Mouse (Mus musculus) lung, postnatal 0 days (tissue): ENCODE results near the gene Slc35f5. TPM values are rescaled to one million over a fixed set of nuclear protein-coding genes. Genes with fewer than 3 reads are reported as not detected.

Experiments
- ATAC-seq: fragments of 200-750 bp; cut with Nextera tagmentation; 2 replicates; pipeline ENCODE4 v1.8.0; 2017; ENCODE audit warnings: moderate library complexity
- DNase-seq: peaks from one replicate; pipeline ENCODE4 v3.0.0-alpha.2; 2016; ENCODE audit warnings: low spot score
- H3K27ac ChIP-seq: fragments of 300-500 bp; sonication (generic); 2 replicates; pipeline ENCODE4 v1.5.1; 2014; ENCODE audit warnings: antibody characterized with exemption, mild to moderate bottlenecking, low read length, mixed read lengths
- H3K27me3 ChIP-seq: fragments of 300-500 bp; sonication (generic); replicated peaks from 2 replicates; pipeline ENCODE4 v1.6.1; 2014; ENCODE audit warnings: low read length, mixed read lengths; ENCODE audit not compliant: insufficient read depth
- H3K36me3 ChIP-seq: fragments of 300-500 bp; sonication (generic); 2 replicates; pipeline ENCODE4 v1.6.1; 2014; ENCODE audit warnings: low read length, mixed read lengths; ENCODE audit not compliant: insufficient read depth
- H3K4me1 ChIP-seq: fragments of 300-500 bp; sonication (generic); 2 replicates; pipeline ENCODE4 v1.6.1; 2014; ENCODE audit warnings: antibody characterized with exemption, low read depth, low read length, mixed read lengths; ENCODE audit not compliant: insufficient read depth
- H3K4me2 ChIP-seq: fragments of 300-500 bp; sonication (generic); replicated peaks from 2 replicates; pipeline ENCODE4 v1.6.1; 2014; ENCODE audit warnings: low read depth, mild to moderate bottlenecking, low read length, moderate library complexity, mixed read lengths
- H3K4me3 ChIP-seq: fragments of 300-500 bp; sonication (generic); 2 replicates; pipeline ENCODE4 v1.5.1; 2014; ENCODE audit warnings: low read depth, low read length
- H3K9ac ChIP-seq: fragments of 300-500 bp; sonication (generic); replicated peaks from 2 replicates; pipeline ENCODE4 v1.6.1; 2014; ENCODE audit warnings: low read depth, mild to moderate bottlenecking
- H3K9me3 ChIP-seq: fragments of 300-500 bp; sonication (generic); 2 replicates; pipeline ENCODE4 v1.6.1; 2016; ENCODE audit warnings: low read length, mixed read lengths
- CTCF ChIP-seq: IDR thresholded peaks from 2 replicates; pipeline ENCODE4 v1.5.1; 2016; ENCODE audit warnings: antibody characterized with exemption, mild to moderate bottlenecking
- EP300 ChIP-seq: IDR thresholded peaks from 2 replicates; pipeline ENCODE4 v1.6.1; 2016; ENCODE audit warnings: antibody characterized with exemption, mild to moderate bottlenecking, control low read depth
- WGBS: fragments of 180-500 bp; shearing (Covaris S2); extraction: QIAGEN DNeasy Blood & Tissue Kit; methylation state at CpG from one replicate; pipeline ENCODE4 v1.1.7; 2014; 5-methylcytosine and 5-hydroxymethylcytosine counted together
- polyA plus RNA-seq: library from polyadenylated mRNA; unstranded; fragments of >200 nt; fragmentation: Nextera tagmentation; extraction: Ambion mirVana; gene quantifications from 2 replicates; pipeline ENCODE4 v1.2.1, GENCODE M21; 2015

Slc35f5 gene
- polyA plus RNA-seq, 1 experiment from 2014 or later, result 50.9 TPM

DNA sequence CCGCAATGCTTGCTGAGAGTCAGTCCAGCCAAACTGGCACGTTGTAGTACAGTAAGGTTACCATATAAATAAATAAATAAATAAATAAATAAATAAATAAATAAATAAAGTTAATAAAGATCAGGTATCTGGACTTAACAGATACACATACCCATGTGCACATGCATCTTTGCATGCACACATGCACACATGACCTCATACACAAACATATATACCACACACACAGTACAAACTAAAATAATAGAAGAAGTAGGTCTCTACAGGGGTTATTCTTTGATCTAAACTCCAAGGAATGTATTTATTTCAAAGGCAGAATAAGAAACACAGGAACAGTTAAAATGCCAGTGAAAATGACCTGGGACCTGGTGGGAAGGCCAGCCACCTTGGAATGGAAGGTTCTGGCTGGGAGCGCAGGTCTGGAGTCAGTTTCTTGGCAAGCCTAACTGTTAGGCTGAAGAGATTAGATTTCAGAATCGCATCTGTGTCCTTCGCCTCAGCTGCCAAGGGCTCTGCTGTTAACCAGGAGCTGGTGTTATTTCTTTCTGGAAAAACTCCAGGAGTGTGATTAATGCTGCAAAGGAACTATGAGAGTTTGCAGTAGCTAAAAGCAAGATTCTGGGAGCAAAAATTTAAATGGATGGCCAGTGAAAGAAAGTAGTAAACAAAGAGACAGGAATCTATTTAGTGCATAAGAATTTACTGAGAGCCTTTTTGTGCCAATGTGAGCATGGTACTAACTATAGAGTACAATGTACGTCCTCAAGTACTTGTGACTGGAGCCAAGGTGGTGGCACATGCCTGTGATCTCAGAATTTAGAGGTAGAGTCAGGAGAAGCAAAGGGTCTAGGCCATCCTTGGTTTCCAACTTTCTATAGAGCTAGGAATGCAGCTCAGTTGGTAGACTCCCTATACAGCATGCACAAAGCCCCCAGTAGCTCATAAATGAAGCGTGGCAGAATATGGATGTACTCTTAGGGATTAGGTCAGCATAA, 18.1 kb upstream of the Slc35f5 start:
- WGBS, result 64% methylated on average over 7 of the region's 7 CpGs
- Histone ChIP-seq H3K36me3 (no peaks in the 10 kb centered on the region), H3K9me3 (no peaks in the 10 kb centered on the region), H3K4me2 (no peak overlapping the region), H3K4me1 (no peaks in the 10 kb centered on the region), H3K9ac (no peak overlapping the region), H3K27ac (no peak overlapping the region), H3K27me3 (no peaks in the 10 kb centered on the region), H3K4me3 (no peak overlapping the region)
- TF ChIP-seq EP300 (no peak), CTCF (no peak)
- peak; percentile 22 for DNase-seq
- ATAC-seq, result no peak

DNA sequence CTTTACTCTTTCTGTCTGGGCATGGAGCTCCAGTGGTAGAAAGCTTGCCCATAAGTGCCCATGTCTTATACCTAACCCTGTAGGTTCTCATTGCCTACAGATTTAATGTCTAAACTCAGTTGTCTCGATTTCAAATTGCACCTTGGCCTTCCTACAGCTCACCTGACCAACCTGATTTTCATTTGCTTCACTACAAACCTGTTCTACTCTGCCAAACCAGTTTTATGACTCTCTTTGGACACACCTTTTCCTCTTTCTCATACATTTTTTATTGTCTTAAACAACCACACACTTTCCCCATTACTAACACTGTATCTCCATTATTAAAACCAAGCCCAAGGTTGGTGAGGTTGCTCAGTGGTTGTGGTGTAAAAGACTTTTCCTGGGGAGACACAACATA, 10.5 kb upstream of the Slc35f5 start:
- Histone ChIP-seq H3K4me1 (no peaks in the 10 kb centered on the region), H3K4me2 (peak overlapping the region; percentile 11; the same call in 1 of the 2 replicates), H3K36me3 (no peaks in the 10 kb centered on the region), H3K9me3 (no peaks in the 10 kb centered on the region), H3K9ac (no peak overlapping the region), H3K4me3 (no peak overlapping the region), H3K27me3 (no peaks in the 10 kb centered on the region), H3K27ac (peak overlapping the region; percentile 86)
- TF ChIP-seq CTCF, result no peak
- TF ChIP-seq EP300, result no peak
- peak; percentile 83 for ATAC-seq
- 18% methylated on average over 1 of the region's 1 CpGs for WGBS
- peak; percentile 80 for DNase-seq

DNA sequence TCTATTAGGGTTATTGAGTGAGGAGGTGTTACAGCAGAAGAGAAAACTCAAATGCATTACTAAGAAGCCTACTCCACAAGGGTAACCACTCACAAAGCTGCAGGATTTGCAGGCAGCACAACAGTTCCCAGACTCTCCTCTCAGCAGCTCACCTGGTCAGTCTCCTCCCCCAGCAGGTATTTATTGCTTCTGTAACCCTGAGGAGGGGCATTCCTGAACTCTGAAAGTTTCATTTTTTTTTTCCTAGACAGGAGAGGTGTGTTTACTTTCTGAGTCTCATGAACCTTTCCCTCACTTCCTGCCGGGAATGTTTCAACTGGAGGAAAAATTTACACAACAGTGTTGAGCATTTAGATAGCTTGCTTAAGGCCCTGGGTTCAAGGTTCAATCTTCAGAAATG, 10.0 kb upstream of the Slc35f5 start:
- DNase-seq (peak; percentile 88), ATAC-seq (peak; percentile 93)
- WGBS, result 5% methylated on average over 1 of the region's 1 CpGs
- Histone ChIP-seq H3K9me3 (no peaks in the 10 kb centered on the region), H3K27ac (peak overlapping the region; percentile 86), H3K9ac (no peak overlapping the region), H3K27me3 (no peaks in the 10 kb centered on the region), H3K4me2 (peak overlapping the region; percentile 11; the same call in 1 of the 2 replicates), H3K4me3 (no peak overlapping the region), H3K36me3 (no peaks in the 10 kb centered on the region), H3K4me1 (no peaks in the 10 kb centered on the region)
- no peak for TF ChIP-seq CTCF
- peak; percentile 54; the same call in 1 of the 2 replicates for TF ChIP-seq EP300

DNA sequence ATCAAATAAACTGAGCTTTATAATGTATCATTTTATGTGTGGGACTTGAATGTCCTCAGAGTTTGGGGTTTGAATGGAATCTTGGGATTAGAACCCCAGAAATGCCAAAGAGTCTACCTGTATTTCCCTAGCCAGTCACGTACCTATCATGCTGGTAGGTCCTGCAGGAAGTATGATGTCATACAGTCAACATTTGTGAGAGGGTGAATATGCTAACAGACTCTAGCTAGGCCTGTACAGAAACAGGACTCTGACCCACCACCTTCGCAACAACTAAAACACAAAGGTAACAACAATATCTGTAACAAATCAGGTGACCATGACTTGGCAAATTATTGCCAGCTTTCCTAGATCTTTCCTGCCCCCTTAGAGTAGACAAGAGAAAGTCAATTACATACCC, 8.8 kb upstream of the Slc35f5 start:
- Histone ChIP-seq H3K27me3 (no peaks in the 10 kb centered on the region), H3K4me3 (no peak overlapping the region), H3K4me1 (no peaks in the 10 kb centered on the region), H3K4me2 (no peak overlapping the region), H3K27ac (no peak overlapping the region; the same call in 1 of the 2 replicates), H3K36me3 (no peaks in the 10 kb centered on the region), H3K9ac (no peak overlapping the region), H3K9me3 (no peaks in the 10 kb centered on the region)
- DNase-seq, result peak; percentile 65
- 52% methylated on average over 2 of the region's 2 CpGs for WGBS
- TF ChIP-seq CTCF (no peak), EP300 (no peak)
- ATAC-seq, result peak; percentile 67

DNA sequence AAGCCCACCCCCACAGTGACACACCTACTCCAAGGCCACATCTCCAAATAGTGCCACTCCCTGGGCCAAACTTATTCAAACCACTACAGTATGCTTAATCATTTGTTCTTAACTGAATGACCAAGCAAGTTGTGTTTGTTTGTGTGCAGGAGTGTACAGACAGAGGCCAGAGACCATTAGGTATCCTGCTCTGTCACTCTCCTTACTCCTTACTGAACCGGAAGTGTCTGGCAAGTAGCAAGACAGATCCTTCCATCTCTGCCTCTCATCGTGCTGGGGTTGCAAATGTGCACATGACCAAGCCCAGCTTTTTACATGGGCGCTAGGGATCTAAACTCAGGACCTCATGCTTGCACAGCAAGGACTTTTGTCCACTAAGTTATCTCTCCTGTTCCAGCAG, 1.1 kb upstream of the Slc35f5 start:
- peaks cover 7% of the 10 kb centered on the region; the same call in 1 of the 2 replicates for H3K4me1 ChIP-seq
- H3K27me3 ChIP-seq, result no peaks in the 10 kb centered on the region
- H3K36me3 ChIP-seq, result no peaks in the 10 kb centered on the region; the same call in 1 of the 2 replicates
- no peak overlapping the region for H3K4me3 ChIP-seq
- H3K9ac ChIP-seq, result no peak overlapping the region
- H3K4me2 ChIP-seq, result no peak overlapping the region
- WGBS, result 60% methylated on average over 3 of the region's 3 CpGs
- DNase-seq, result no peak
- no peak for TF ChIP-seq EP300
- TF ChIP-seq CTCF, result no peak
- H3K27ac ChIP-seq, result peak overlapping the region; percentile 96
- no peaks in the 10 kb centered on the region for H3K9me3 ChIP-seq
- no peak for ATAC-seq

DNA sequence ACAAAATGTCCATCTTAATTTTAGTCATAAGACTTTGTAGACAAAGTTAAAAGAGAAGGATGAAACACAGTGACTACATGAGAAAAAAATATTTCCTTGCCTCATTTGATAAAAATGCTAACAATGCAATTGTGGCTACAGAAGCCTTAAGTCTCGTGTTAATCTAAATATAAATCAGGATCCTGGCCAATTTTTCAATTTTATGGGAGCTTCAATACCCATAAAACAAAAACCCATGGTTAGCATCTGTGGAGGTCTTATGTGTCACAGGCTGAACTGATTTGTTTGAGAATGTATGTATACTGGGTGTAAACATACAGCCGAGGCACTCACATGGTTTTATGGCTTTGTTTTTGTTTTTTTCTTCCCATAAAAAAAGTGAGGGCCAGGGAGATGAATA, 674 bp upstream of the Slc35f5 start:
- TF ChIP-seq EP300 (no peak; the same call in 1 of the 2 replicates), CTCF (no peak)
- H3K36me3 ChIP-seq, result no peaks in the 10 kb centered on the region; the same call in 1 of the 2 replicates
- peak overlapping the region; percentile 92 for H3K4me3 ChIP-seq
- H3K4me1 ChIP-seq, result peaks cover 7% of the 10 kb centered on the region; the same call in 1 of the 2 replicates
- H3K27me3 ChIP-seq, result no peaks in the 10 kb centered on the region
- H3K27ac ChIP-seq, result peak overlapping the region; percentile 96
- H3K4me2 ChIP-seq, result peak overlapping the region; percentile 83
- WGBS, result 4% methylated on average over 2 of the region's 2 CpGs
- ATAC-seq (no peak), DNase-seq (peak; percentile 57)
- H3K9me3 ChIP-seq, result no peaks in the 10 kb centered on the region
- H3K9ac ChIP-seq, result peak overlapping the region; percentile 26; the same call in 1 of the 2 replicates
